In the genomic region with DNA sequence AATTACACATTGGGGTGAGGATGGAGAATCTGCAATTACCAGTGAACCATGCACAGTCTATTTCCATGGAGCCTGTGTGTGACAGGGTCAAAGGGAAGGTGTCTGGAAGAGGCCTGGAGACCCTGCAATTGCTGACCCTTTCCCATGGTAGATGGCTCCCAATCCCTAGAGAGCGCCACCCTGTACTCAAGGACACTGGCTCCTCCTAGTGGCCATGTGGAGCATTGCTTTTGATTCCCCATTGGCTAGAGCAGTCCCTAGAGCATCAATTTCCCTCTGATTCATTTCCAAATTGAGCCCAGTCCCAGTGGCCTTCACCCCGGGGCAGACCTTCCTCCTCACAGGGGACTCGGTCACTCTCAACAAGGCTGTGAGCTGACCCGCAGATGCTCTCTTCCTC, we compare ENCODE assay signal across 8 mouse cellular contexts. TPM values are rescaled to one million over a fixed set of nuclear protein-coding genes. Genes with fewer than 3 reads are reported as not detected.
DNase-seq lines count a peak whose midpoint lies in the region.

No protein-coding gene starts in this region.

- peak; percentile 75 to 76 for DNase-seq in B cell, adult 2 months
- peak; percentile 73 to 75 for DNase-seq in adrenal gland, adult 18-20 months (ENCODE audit: low spot score in 2 of 2)
- peak; percentile 86 for DNase-seq in embryo, embryonic 11 days
- DNase-seq in heart, adult 8-10 months (ENCODE audit: low spot score) = peak; percentile 78
- peak; percentile 78 to 88 for DNase-seq in kidney, postnatal 25 days
- DNase-seq in lung, adult 18-20 months = peak; percentile 61 to 65
- peak; percentile 84 for DNase-seq in right cerebral cortex, adult 2 months (ENCODE audit: low spot score in 2 of 2)
- DNase-seq in urinary bladder, adult 18-20 months (ENCODE audit: low spot score in 2 of 2) = peak; percentile 27 to 51

RNA-seq across cellular contexts. Expression of a gene that starts 17.9 kb away (rescaled TPM):
- 100 to 1,000 TPM; 319 to 350 TPM for total RNA-seq in adrenal gland, adult 18-20 months (2021)
- total RNA-seq in heart, adult 8-10 months (2022) = 100 to 1,000 TPM; 379 to 441 (median 399) TPM

Comparison
In these comparisons a context has a peak if more than half of its experiments do, and no peak if none do; other contexts are left out.
1. Peak in every context shown above with its lines: DNase-seq.